Mouse (Mus musculus) MEL (cell line): ENCODE measurements at regions not wholly inside any gene's neighbourhood (a gene's known extent, or its start where the extent isn't known, plus 50 kb on each side); places are given as distances from the start of the nearest gene placed in this dataset.

Experiments
- CTCF ChIP-seq, 3 experiments: IDR thresholded peaks in 2 of 3; conservative IDR thresholded peaks in 1 of 3; 2 replicates each; pipeline ENCODE4 v1.5.1; 2011 to 2012; ENCODE audit warnings: low read length in 3 of 3, low read depth in 2 of 3, mild to moderate bottlenecking in 2 of 3, improper control_type of control experiment in 1 of 3, inconsistent platforms in 1 of 3, mixed read lengths in 1 of 3, moderate library complexity in 1 of 3; ENCODE audit not compliant: control insufficient read depth in 1 of 3, insufficient read depth in 1 of 3, poor library complexity in 1 of 3, severe bottlenecking in 1 of 3
- E2F4 ChIP-seq: IDR thresholded peaks from 2 replicates; pipeline ENCODE4 v1.6.1; 2011; ENCODE audit warnings: low read depth, low read length, improper control_type of control experiment, borderline replicate concordance
- EP300 ChIP-seq, 2 experiments: IDR thresholded peaks; 2 replicates each; pipeline ENCODE4 v1.6.1; 2011; ENCODE audit warnings: improper control_type of control experiment in 2 of 2, low read length in 2 of 2, low read depth in 1 of 2, mild to moderate bottlenecking in 1 of 2
- GABPA ChIP-seq: IDR thresholded peaks from 2 replicates; pipeline ENCODE4 v1.6.1; 2012; ENCODE audit warnings: low read depth, mild to moderate bottlenecking, inconsistent platforms, low read length, improper control_type of control experiment, moderate library complexity
- JUND ChIP-seq: IDR thresholded peaks from 2 replicates; pipeline ENCODE4 v1.6.1; 2011; ENCODE audit warnings: low read depth, mild to moderate bottlenecking, improper control_type of control experiment, low read length
- MAX ChIP-seq: IDR thresholded peaks from 2 replicates; pipeline ENCODE4 v1.6.1; 2011; ENCODE audit warnings: low read length, improper control_type of control experiment
- NELFE ChIP-seq: IDR thresholded peaks from 2 replicates; pipeline ENCODE4 v1.6.1; 2011; ENCODE audit warnings: low read depth, low read length, improper control_type of control experiment
- POLR2A ChIP-seq, 2 experiments: IDR thresholded peaks; 2 replicates each; pipeline ENCODE4 v1.6.1; 2011 to 2012; ENCODE audit warnings: low read length in 2 of 2, mild to moderate bottlenecking in 2 of 2, control low read depth in 1 of 2, improper control_type of control experiment in 1 of 2, low read depth in 1 of 2, moderate library complexity in 1 of 2; ENCODE audit not compliant: control insufficient read depth in 1 of 2, insufficient read depth in 1 of 2, poor library complexity in 1 of 2
- SMC3 ChIP-seq: IDR thresholded peaks from 2 replicates; pipeline ENCODE4 v1.6.1; 2011; ENCODE audit warnings: low read depth, low read length, improper control_type of control experiment
- TAL1 ChIP-seq: IDR thresholded peaks from 2 replicates; pipeline ENCODE4 v1.6.1; 2012; ENCODE audit warnings: mild to moderate bottlenecking, inconsistent platforms, low read length, moderate library complexity, mixed read lengths
- USF1 ChIP-seq: IDR thresholded peaks from 2 replicates; pipeline ENCODE4 v1.6.1; 2014; ENCODE audit warnings: low read depth, mild to moderate bottlenecking, inconsistent platforms, low read length, improper control_type of control experiment, moderate library complexity
- ZC3H11A ChIP-seq: IDR thresholded peaks from 2 replicates; pipeline ENCODE4 v1.6.1; 2012; ENCODE audit warnings: low read depth, mild to moderate bottlenecking, inconsistent platforms, low read length, improper control_type of control experiment

- TF ChIP-seq EP300 (IDR thresholded peaks at IDR 0.05; ENCODE audit: low read depth in 1 of 2, low read length in 2 of 2), result no peak
- no peak for TF ChIP-seq POLR2A (IDR thresholded peaks at IDR 0.05; ENCODE audit: control insufficient read depth in 1 of 2, insufficient read depth in 1 of 2, low read depth in 1 of 2, low read length in 2 of 2, poor library complexity in 1 of 2)
- no peak for TF ChIP-seq SMC3
- TF ChIP-seq TAL1, result no peak
- no peak for TF ChIP-seq JUND
- TF ChIP-seq CTCF (IDR thresholded peaks at IDR 0.05 in 2 of 3, conservative IDR thresholded peaks at IDR 0.05 in 1 of 3; ENCODE audit: control insufficient read depth in 1 of 3, insufficient read depth in 1 of 3, low read depth in 2 of 3, low read length in 3 of 3, poor library complexity in 1 of 3, severe bottlenecking in 1 of 3), result no peak
- TF ChIP-seq E2F4, result no peak
- TF ChIP-seq USF1, result no peak
- TF ChIP-seq MAX, result no peak
- no peak for TF ChIP-seq ZC3H11A
- no peak for TF ChIP-seq NELFE
- no peak for TF ChIP-seq GABPA
These were observed 107.8 kb upstream of the Cd93 start for GRCm38 (mm10) chr2:148551207-148551606.
